Comparison of ENCODE assay signal across 15 mouse cellular contexts in the genomic region with DNA sequence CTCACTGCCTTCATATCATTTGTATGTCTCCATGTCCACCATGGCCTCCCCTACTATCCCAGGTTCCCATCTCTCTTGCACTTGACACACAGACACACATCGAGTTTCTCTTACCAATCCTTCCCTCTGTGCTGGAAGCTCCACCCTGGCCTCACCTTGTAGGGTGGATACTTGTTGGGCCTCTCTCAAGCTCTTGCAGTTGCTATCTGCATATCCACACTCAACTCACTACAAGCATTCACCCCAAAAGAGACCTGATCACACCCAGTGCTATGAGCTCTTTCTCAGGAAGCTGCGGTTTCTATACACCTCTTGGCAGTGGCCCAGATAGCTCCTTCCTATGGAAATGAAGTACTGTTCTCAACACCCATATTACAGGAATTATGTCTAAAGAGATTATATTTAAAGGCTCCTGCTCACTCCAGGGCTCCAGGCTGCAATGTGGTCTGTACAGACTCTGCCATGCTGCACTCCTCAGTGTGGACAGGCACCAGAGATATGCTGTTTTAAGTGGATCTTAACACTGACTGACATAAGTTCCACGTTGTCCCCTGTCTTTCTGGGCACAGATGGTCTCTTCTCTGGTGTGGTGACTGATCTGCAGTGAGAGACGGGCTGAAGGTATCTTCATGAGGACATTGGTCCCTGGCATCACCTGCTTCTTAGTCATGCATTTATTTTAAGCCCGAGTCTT.
DNase-seq lines count a peak whose midpoint lies in the region; ATAC-seq and TF ChIP-seq lines count a peak whose summit lies in the region.
"Had no signal": no experiment of that assay in that cellular context is flagged by ENCODE, and none has a peak within 500 bp of the region (broad histone marks: within the 10 kb centered on the region; RNA-seq: fewer than 3 reads in every experiment).

No protein-coding gene starts in this region.

- no peak for TF ChIP-seq EP300 in liver, postnatal 0 days (IDR thresholded peaks at IDR 0.05; ENCODE audit: low read depth)

- no peak for TF ChIP-seq CTCF in liver, postnatal 0 days (IDR thresholded peaks at IDR 0.05; ENCODE audit: low read depth)
- TF ChIP-seq CTCF in midbrain, postnatal 0 days (IDR thresholded peaks at IDR 0.05), result no peak

- intact Hi-C loops in heart, postnatal 14 days (cut with DNase I), result no loop called here

- no peak overlapping the region for H3K9ac ChIP-seq in heart, embryonic 13.5 days
- H3K9ac ChIP-seq in liver, embryonic 12.5 days, result no peak overlapping the region
- no peak overlapping the region for H3K9ac ChIP-seq in liver, postnatal 0 days (replicated peaks)
- no peak overlapping the region for H3K9ac ChIP-seq in midbrain, postnatal 0 days (replicated peaks; ENCODE audit: low read length, poor library complexity, severe bottlenecking)
- H3K9ac ChIP-seq: forebrain, embryonic 13.5 days; neural tube, embryonic 13.5 days had no signal

- H3K9me3 ChIP-seq in heart, embryonic 13.5 days, result no peaks in the 10 kb centered on the region
- no peaks in the 10 kb centered on the region for H3K9me3 ChIP-seq in liver, embryonic 12.5 days (replicated peaks)
- no peaks in the 10 kb centered on the region for H3K9me3 ChIP-seq in liver, postnatal 0 days (ENCODE audit: low read length)
- H3K9me3 ChIP-seq in midbrain, postnatal 0 days (ENCODE audit: low read length), result no peaks in the 10 kb centered on the region
- H3K9me3 ChIP-seq: forebrain, embryonic 13.5 days; neural tube, embryonic 13.5 days had no signal

- peak overlapping the region; percentile 29; the same call in 1 of the 2 replicates for H3K27ac ChIP-seq in heart, embryonic 13.5 days (replicated peaks)
- no peak overlapping the region for H3K27ac ChIP-seq in liver, embryonic 12.5 days
- H3K27ac ChIP-seq in liver, postnatal 0 days (ENCODE audit: low read depth), result no peak overlapping the region
- no peak overlapping the region for H3K27ac ChIP-seq in midbrain, postnatal 0 days (ENCODE audit: low read depth, low read length)
- H3K27ac ChIP-seq: forebrain, embryonic 13.5 days; neural tube, embryonic 13.5 days had no signal

- H3K4me3 ChIP-seq in heart, embryonic 13.5 days, result no peak overlapping the region
- no peak overlapping the region for H3K4me3 ChIP-seq in liver, embryonic 12.5 days
- H3K4me3 ChIP-seq in liver, postnatal 0 days (ENCODE audit: low read depth, low read length), result no peak overlapping the region
- no peak overlapping the region for H3K4me3 ChIP-seq in midbrain, postnatal 0 days (ENCODE audit: low read depth, low read length)
- H3K4me3 ChIP-seq: forebrain, embryonic 13.5 days; neural tube, embryonic 13.5 days had no signal

- 0 out of 2 replicates have a peak, but pooled peaks have one; percentile 47 for ATAC-seq in heart, embryonic 13.5 days (ENCODE audit: extremely low read depth, insufficient number of reproducible peaks, low FRiP score, low TSS enrichment)
- ATAC-seq in liver, embryonic 12.5 days, result peak; percentile 74
- ATAC-seq in liver, postnatal 0 days, result no peak
- peak; percentile 20; the same call in 1 of the 2 replicates for ATAC-seq in midbrain, postnatal 0 days (ENCODE audit: low FRiP score)
- ATAC-seq: forebrain, embryonic 13.5 days; hindbrain, embryonic 16.5 days; Patski had no signal

- peaks cover 21% of the 10 kb centered on the region for H3K4me1 ChIP-seq in heart, embryonic 13.5 days
- H3K4me1 ChIP-seq in liver, embryonic 12.5 days, result no peaks in the 10 kb centered on the region
- H3K4me1 ChIP-seq in liver, postnatal 0 days (ENCODE audit: insufficient read depth), result no peaks in the 10 kb centered on the region
- H3K4me1 ChIP-seq in midbrain, postnatal 0 days (ENCODE audit: insufficient read depth, low read length), result no peaks in the 10 kb centered on the region
- H3K4me1 ChIP-seq: neural tube, embryonic 13.5 days had no signal

- H3K27me3 ChIP-seq in heart, embryonic 13.5 days (replicated peaks), result no peaks in the 10 kb centered on the region
- no peaks in the 10 kb centered on the region for H3K27me3 ChIP-seq in liver, embryonic 12.5 days (replicated peaks)
- no peaks in the 10 kb centered on the region for H3K27me3 ChIP-seq in liver, postnatal 0 days (ENCODE audit: insufficient read depth, low read length)
- no peaks in the 10 kb centered on the region for H3K27me3 ChIP-seq in midbrain, postnatal 0 days (ENCODE audit: insufficient read depth, low read length)
- H3K27me3 ChIP-seq: forebrain, embryonic 13.5 days; neural tube, embryonic 13.5 days; Patski had no signal

- WGBS in heart, embryonic 13.5 days, result 37% methylated on average over 5 of the region's 5 CpGs
- WGBS in liver, embryonic 12.5 days (ENCODE audit: insufficient replicate concordance), result 51% methylated on average over 5 of the region's 5 CpGs
- 59% methylated on average over 5 of the region's 5 CpGs for WGBS in liver, postnatal 0 days (ENCODE audit: insufficient replicate concordance)
- 60% methylated on average over 5 of the region's 5 CpGs for WGBS in midbrain, postnatal 0 days

- H3K4me2 ChIP-seq in heart, embryonic 13.5 days, result no peak overlapping the region
- H3K4me2 ChIP-seq in liver, embryonic 12.5 days, result no peak overlapping the region
- H3K4me2 ChIP-seq in liver, postnatal 0 days (ENCODE audit: low read depth, low read length), result no peak overlapping the region
- H3K4me2 ChIP-seq in midbrain, postnatal 0 days (ENCODE audit: low read depth, low read length, poor library complexity, severe bottlenecking), result no peak overlapping the region
- H3K4me2 ChIP-seq: forebrain, embryonic 13.5 days; neural tube, embryonic 13.5 days had no signal

- peak; percentile 36 to 51 for DNase-seq in cerebellum, adult 18-20 months
- no peak for DNase-seq in cerebellum, postnatal 4 days (ENCODE audit: low spot score in 2 of 2)
- no peak for DNase-seq in heart, postnatal 14 days
- no peak for DNase-seq in liver, postnatal 0 days
- no peak for DNase-seq in midbrain, postnatal 0 days (ENCODE audit: low spot score)
- no peak for DNase-seq in spleen, adult 18-20 months
- DNase-seq: gastrocnemius, postnatal 14 days; kidney, adult 8-10 months; thymus, postnatal 36 days had no signal

- H3K36me3 ChIP-seq in heart, embryonic 13.5 days, result no peaks in the 10 kb centered on the region
- H3K36me3 ChIP-seq in liver, embryonic 12.5 days, result no peaks in the 10 kb centered on the region
- H3K36me3 ChIP-seq in liver, postnatal 0 days (replicated peaks; ENCODE audit: insufficient read depth, low read length), result no peaks in the 10 kb centered on the region
- H3K36me3 ChIP-seq in midbrain, postnatal 0 days (ENCODE audit: insufficient read depth, low read length), result no peaks in the 10 kb centered on the region
- H3K36me3 ChIP-seq: neural tube, embryonic 13.5 days had no signal

Comparison
In these comparisons a context has a peak if more than half of its experiments do, and no peak if none do; other contexts are left out.
1. DNase-seq: peak in cerebellum, adult 18-20 months (2 of 2); none in cerebellum, postnatal 4 days (0 of 2), heart, postnatal 14 days (0 of 2), liver, postnatal 0 days (single experiment), midbrain, postnatal 0 days (single experiment) and spleen, adult 18-20 months (0 of 2).